Mouse (Mus musculus) layer of hippocampus, adult 2 months (tissue): ENCODE results near the gene Cd320. TPM values are rescaled to one million over a fixed set of nuclear protein-coding genes. Genes with fewer than 3 reads are reported as not detected.

Experiments used
- DNase-seq, 2 experiments: peaks; one replicate each; pipeline ENCODE4 v3.0.0; 2022; ENCODE audit warnings: low spot score in 2 of 2
- H3K27ac ChIP-seq: fragments of 200-600 bp; 2 replicates; pipeline ENCODE4 v1.8.1; 2022
- H3K4me3 ChIP-seq: fragments of 200-600 bp; 2 replicates; pipeline ENCODE4 v1.8.1; 2022; ENCODE audit warnings: mild to moderate bottlenecking
- CTCF ChIP-seq: fragments of 200-600 bp; conservative IDR thresholded peaks from 2 replicates; pipeline ENCODE4 v1.8.1; 2022; ENCODE audit warnings: antibody characterized with exemption, mild to moderate bottlenecking, moderate library complexity
- long read RNA-seq, 2 experiments: library from polyadenylated mRNA; stranded (forward); transcript quantifications; one replicate each; pipeline ENCODE4 v2.0.0; 2021; ENCODE audit warnings: borderline mapping rate in 2 of 2
- total RNA-seq, 2 experiments: library from RNA; stranded (reverse); gene quantifications; 2 replicates each; pipeline ENCODE4 v1.2.3; 2021

Cd320 gene
- total RNA-seq: 10 to 100 TPM; 22.6 to 25.0 TPM
- long read RNA-seq, experiment 1, transcript Cd320-201 (5 exons, 2,209 nt): major isoform, 9 of 12 reads
- long read RNA-seq, experiment 1, partial matches to known transcripts: 0 of 12 reads
- long read RNA-seq, experiment 1, other reads (novel, unspliced or antisense): 1 of 12 reads
- long read RNA-seq, experiment 2, transcript Cd320-201 (5 exons, 2,209 nt): major isoform, 11 of 12 reads
- long read RNA-seq, experiment 2, partial matches to known transcripts: 0 of 12 reads
- long read RNA-seq, experiment 2, other reads (novel, unspliced or antisense): 0 of 12 reads

- TF ChIP-seq CTCF: peak; percentile 58
- Histone ChIP-seq H3K4me3 (peak within 1 kb of the TSS; percentile 72), H3K27ac (peak within 1 kb of the TSS; percentile 90)
- peak; percentile 89 to 90 for DNase-seq
Measured at GRCm38 (mm10) chr17:33842966-33843795, at the start of gene Cd320. Gene Cd320 (plus strand): TSS chr17:33843091.

DNA sequence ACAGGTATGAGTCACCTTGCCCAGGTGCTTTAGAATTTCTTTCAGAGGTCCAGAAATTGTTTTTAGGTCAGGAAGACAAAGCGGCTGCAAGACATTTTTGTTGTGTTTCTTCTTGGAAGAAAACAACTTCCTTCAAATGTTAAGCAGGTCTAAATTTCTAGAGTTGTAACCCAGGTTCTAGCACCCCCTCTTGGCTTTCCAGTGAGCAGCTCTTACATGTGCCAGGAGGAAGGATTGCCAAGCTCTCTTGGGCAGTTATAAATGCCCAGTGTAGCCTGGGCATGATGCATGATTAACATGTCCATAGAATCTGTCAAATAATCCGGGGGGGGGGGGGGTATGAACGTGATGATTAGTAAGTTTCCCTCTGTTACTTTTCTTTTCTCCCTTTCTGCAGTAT, 44.6 kb upstream of the Cd320 start:
- no peak for DNase-seq
- H3K27ac ChIP-seq: no peak overlapping the region
- TF ChIP-seq CTCF: peak; percentile 65
- no peak overlapping the region for H3K4me3 ChIP-seq

GRCm38 (mm10) chr17:33799277-33799676, 43.6 kb upstream of the Cd320 start:
- H3K27ac ChIP-seq: no peak overlapping the region
- H3K4me3 ChIP-seq: no peak overlapping the region
- no peak for DNase-seq
- TF ChIP-seq CTCF: no peak

DNA sequence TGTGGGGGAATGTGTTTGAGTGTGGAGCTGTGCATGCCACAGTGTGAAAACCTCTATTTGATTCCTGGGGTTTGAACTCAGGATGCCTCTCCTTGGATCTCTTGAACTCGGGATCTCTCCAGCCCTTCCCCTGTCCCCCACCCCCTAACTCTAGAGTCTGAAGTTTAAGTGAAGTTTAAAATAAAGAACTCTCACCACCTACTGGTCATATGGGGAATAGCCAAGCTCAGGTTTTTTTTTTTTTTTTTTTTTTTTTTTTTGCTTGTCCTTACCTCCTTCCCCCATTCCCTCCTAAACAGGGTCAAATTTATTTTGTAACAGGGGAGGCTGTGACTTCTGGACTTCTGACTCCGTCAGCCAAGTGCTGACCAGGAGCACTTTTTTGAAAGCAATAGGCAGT, 40.7 kb upstream of the Cd320 start:
- H3K27ac ChIP-seq: no peak overlapping the region
- peak; percentile 79 for TF ChIP-seq CTCF
- no peak overlapping the region for H3K4me3 ChIP-seq
- no peak for DNase-seq

DNA sequence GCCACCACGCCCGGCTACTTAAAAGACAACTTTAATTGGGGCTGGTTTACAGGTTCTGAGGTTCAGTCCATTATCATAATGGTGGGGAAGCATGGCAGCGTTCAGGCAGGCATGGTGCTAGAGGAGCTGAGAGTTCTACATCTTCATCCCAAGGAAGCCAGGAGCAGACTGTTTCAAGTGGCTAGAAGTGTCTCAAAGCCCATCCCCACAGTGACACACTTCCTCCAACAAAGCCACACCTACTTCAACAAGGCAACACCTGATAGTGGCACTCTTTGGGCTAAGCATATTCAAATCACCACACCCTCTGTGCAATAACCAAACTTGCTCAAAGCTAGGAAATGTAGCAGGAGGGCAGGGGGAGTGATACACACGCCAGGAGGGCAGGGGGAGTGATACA, 38.7 kb upstream of the Cd320 start:
- H3K27ac ChIP-seq: no peak overlapping the region
- no peak overlapping the region for H3K4me3 ChIP-seq
- no peak for DNase-seq
- TF ChIP-seq CTCF: no peak

GRCm38 (mm10) chr17:33804745-33805144, 38.1 kb upstream of the Cd320 start:
- TF ChIP-seq CTCF: no peak
- DNase-seq: no peak
- no peak overlapping the region for H3K27ac ChIP-seq
- no peak overlapping the region for H3K4me3 ChIP-seq

- DNase-seq: no peak
- TF ChIP-seq CTCF: no peak
- no peak overlapping the region for H3K4me3 ChIP-seq
Measured at GRCm38 (mm10) chr17:33807181-33807888, 35.6 kb upstream of the Cd320 start.

GRCm38 (mm10) chr17:33808192-33808591, 34.7 kb upstream of the Cd320 start:
- TF ChIP-seq CTCF: no peak
- no peak for DNase-seq
- H3K4me3 ChIP-seq: no peak overlapping the region
- no peak overlapping the region for H3K27ac ChIP-seq

More at GRCm38 (mm10) chr17:33807181-33807888, 35.6 kb upstream of the Cd320 start:
- H3K27ac ChIP-seq: no peak overlapping the region

GRCm38 (mm10) chr17:33810334-33811141, 32.4 kb upstream of the Cd320 start, which contains the start of gene Kank3:
Gene Kank3 (plus strand): TSS chr17:33810519.
- peak; percentile 93 for DNase-seq
- Histone ChIP-seq H3K27ac (peak within 1 kb of the TSS; percentile 82), H3K4me3 (peak within 1 kb of the TSS; percentile 62)
- TF ChIP-seq CTCF: no peak

DNA sequence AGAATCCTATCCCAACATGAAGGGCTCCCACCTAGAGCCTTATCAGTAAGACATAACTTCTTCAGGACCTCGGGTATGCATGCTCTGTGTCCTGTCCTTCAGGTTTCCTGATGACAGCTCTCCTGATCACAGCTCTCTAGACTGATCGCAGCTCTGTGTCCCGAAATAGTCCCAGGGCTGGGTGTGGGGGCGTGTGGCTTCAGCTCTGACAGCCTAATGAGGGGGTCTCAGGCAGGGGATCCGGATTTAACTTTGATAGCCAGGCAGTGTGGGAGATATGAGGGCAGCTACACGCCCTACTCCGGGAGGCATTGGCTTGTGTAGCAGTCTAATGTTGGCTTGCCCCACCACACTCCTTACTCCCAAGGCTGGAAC, 31.8 kb upstream of the Cd320 start:
- DNase-seq: no peak
- no peak for TF ChIP-seq CTCF
- H3K4me3 ChIP-seq: peak overlapping the region; percentile 62
- H3K27ac ChIP-seq: peak overlapping the region; percentile 82

DNA sequence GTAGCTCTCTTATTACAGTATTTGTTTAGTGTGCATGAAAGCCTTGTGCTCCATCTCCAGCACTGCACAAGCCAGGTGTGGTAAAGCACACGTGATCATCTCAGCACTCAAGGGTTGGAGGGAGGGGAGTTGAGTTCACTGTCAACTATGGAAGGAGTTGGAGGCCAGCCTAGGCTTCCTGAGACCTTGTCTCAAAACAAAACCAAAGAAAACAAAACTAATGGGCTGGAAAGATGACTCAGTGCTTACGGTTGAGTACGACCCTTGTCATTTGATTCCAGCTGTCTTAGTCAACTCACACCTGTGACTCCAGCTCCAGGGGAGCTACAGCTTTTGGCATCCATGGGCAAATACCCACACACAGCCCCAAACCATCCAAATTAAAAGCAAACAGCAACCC, 30.4 kb upstream of the Cd320 start:
- peak overlapping the region; percentile 13; the same call in 1 of the 2 replicates for H3K4me3 ChIP-seq
- peak overlapping the region; percentile 57; the same call in 1 of the 2 replicates for H3K27ac ChIP-seq
- no peak for TF ChIP-seq CTCF

GRCm38 (mm10) chr17:33812990-33813389, 29.9 kb upstream of the Cd320 start:
- peak overlapping the region; percentile 13; the same call in 1 of the 2 replicates for H3K4me3 ChIP-seq

More for the DNA sequence above, 30.4 kb upstream of the Cd320 start:
- DNase-seq: no peak

More at GRCm38 (mm10) chr17:33812990-33813389, 29.9 kb upstream of the Cd320 start:
- H3K27ac ChIP-seq: peak overlapping the region; percentile 57; the same call in 1 of the 2 replicates
- DNase-seq: no peak
- no peak for TF ChIP-seq CTCF
